Mouse (Mus musculus) heart, adult 2 months (tissue): ENCODE data around the gene Rasgef1b.

Source experiments
- CTCF ChIP-seq: fragments of 200-600 bp; IDR thresholded peaks from 2 replicates; pipeline ENCODE4 v1.8.1; 2022; ENCODE audit warnings: antibody characterized with exemption, mild to moderate bottlenecking, moderate library complexity
- EP300 ChIP-seq: fragments of 200-500 bp; IDR thresholded peaks from 2 replicates; pipeline ENCODE4 v1.6.1; 2011; ENCODE audit warnings: low read depth, low read length, control low read depth; ENCODE audit not compliant: insufficient read depth
- POLR2A ChIP-seq: fragments of 200-500 bp; IDR thresholded peaks from 2 replicates; pipeline ENCODE4 v1.6.1; 2011; ENCODE audit warnings: mild to moderate bottlenecking, low read depth, low read length, control low read depth; ENCODE audit not compliant: insufficient read depth

DNA sequence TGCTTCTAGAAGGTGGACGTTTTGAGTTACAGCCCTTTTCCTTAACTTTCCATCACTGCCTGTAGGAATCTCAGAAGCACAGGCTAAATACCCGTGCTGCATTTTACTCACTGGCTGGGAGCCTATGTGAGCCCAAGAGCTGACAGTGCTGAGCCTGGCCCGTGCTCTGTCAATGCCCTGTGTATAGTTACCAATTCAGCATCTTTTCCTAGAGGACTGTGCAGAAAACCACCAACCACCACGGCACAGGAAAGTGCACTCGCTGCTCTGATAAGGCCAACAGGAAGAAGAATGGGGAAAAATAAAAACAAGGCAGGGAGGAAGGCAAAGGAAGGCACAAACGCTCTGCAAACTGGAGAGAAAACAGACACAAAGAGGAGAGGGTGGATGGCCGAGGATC, 92.3 kb downstream of the Rasgef1b start:
- TF ChIP-seq CTCF (no peak), EP300 (no peak), POLR2A (no peak)
